Mouse (Mus musculus) gastrocnemius, adult 2 months (tissue): ENCODE measurements around the gene Neb. TPM values are rescaled to one million over a fixed set of nuclear protein-coding genes. Genes with fewer than 3 reads are reported as not detected.

ENCODE experiments used
- DNase-seq: peaks from one replicate; pipeline ENCODE4 v3.0.0; 2022
- H3K27ac ChIP-seq: fragments of 200-600 bp; 2 replicates; pipeline ENCODE4 v1.8.1; 2022; ENCODE audit warnings: mild to moderate bottlenecking
- H3K4me3 ChIP-seq: fragments of 200-600 bp; 2 replicates; pipeline ENCODE4 v1.8.1; 2022; ENCODE audit warnings: mild to moderate bottlenecking, moderate library complexity
- CTCF ChIP-seq: fragments of 200-600 bp; IDR thresholded peaks from 2 replicates; pipeline ENCODE4 v1.8.1; 2022; ENCODE audit warnings: antibody characterized with exemption, mild to moderate bottlenecking, moderate library complexity
- intact Hi-C: fragments of 180-260 bp; cut with DNase I; formaldehyde crosslinking; loops from one replicate; pipeline ENCODE4 v1.15.1; 2025
- long read RNA-seq, 2 experiments: library from polyadenylated mRNA; stranded (forward); transcript quantifications; one replicate each; pipeline ENCODE4 v2.0.0; 2021
- total RNA-seq, 2 experiments: library from RNA; stranded (reverse); gene quantifications; 2 replicates each; pipeline ENCODE4 v1.2.3; 2021

Neb gene
- total RNA-seq, result 1,000 to 10,000 TPM; 5,559 to 6,662 TPM
- long read RNA-seq, experiment 1, partial matches to known transcripts, result 150 of 225 reads
- long read RNA-seq, experiment 1, other reads (novel, unspliced or antisense), result 75 of 225 reads
- long read RNA-seq, experiment 2, partial matches to known transcripts, result 198 of 274 reads
- long read RNA-seq, experiment 2, other reads (novel, unspliced or antisense), result 72 of 274 reads

- intact Hi-C loops, result no loop called here
- peak within 1 kb of the TSS; percentile 9; the same call in 1 of the 2 replicates for H3K4me3 ChIP-seq
- no peak for DNase-seq
- no peak within 1 kb of the TSS for H3K27ac ChIP-seq
- TF ChIP-seq CTCF, result no peak
Observed at GRCm38 (mm10) chr2:52378448-52378804, at the start of gene Neb. Gene Neb, minus strand, starts transcription at chr2:52378474.

- DNase-seq, result no peak
- no peak overlapping the region for H3K27ac ChIP-seq
- TF ChIP-seq CTCF, result no peak
- intact Hi-C loops, result loop anchor here (5.0 kb wide), 1 partner anchor 165 kb away; no protein-coding TSS in a partner anchor
- H3K4me3 ChIP-seq, result no peak overlapping the region
Observed at GRCm38 (mm10) chr2:52427383-52427782, 49.1 kb upstream of the Neb start.

DNA sequence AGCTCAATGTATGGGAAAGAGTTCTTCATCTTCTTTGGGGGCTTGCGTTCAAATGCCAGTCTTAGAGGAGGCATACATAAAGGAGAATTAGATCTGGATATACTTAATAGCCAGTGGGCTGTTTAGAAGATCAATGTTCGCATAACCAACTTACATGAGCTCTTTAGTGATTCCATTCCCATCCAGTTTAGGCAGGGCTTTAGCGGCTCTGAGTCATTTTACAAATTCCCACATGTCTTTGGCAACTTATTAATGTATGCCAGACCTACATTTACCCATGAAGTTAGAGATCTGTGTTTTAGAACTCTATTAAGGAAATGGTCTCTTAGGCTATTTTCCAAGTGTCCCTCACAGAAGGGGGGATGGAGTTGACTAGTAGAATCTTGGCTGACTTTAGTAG is 47.8 kb upstream of the Neb start:
- intact Hi-C loops, result loop anchor here (5.0 kb wide), 1 partner anchor 166 kb away; no protein-coding TSS in a partner anchor

DNA sequence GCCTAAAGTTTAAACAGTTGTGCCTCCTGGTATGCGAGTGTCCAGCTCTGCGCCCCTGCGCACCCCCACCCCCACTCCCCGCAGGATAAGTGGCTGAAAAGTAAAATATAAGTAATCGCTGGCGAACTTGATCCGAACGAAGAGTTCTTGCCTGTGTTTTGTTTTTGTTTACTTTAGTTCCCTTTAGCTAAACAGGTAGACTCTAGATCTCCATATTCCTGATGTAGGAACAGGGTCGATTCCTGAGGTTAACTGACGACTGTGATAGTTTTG is 47.2 kb upstream of the Neb start:
- intact Hi-C loops, result loop anchor here (5.0 kb wide), 1 partner anchor 167 kb away; no protein-coding TSS in a partner anchor
- TF ChIP-seq CTCF, result no peak

More for the DNA sequence above, 47.8 kb upstream of the Neb start:
- H3K4me3 ChIP-seq, result peak overlapping the region; percentile 100
- no peak for DNase-seq
- no peak for TF ChIP-seq CTCF
- H3K27ac ChIP-seq, result peak overlapping the region; percentile 95; the same call in 1 of the 2 replicates

GRCm38 (mm10) chr2:52424747-52425522 is 46.7 kb upstream of the Neb start, which contains the start of gene Arl5a:
Gene Arl5a, minus strand, starts transcription at chr2:52424901.
- intact Hi-C loops, result loop anchor here (5.0 kb wide), 1 partner anchor 167 kb away; no protein-coding TSS in a partner anchor
- H3K27ac ChIP-seq, result peak within 1 kb of the TSS; percentile 95

More for the DNA sequence above, 47.2 kb upstream of the Neb start:
- peak overlapping the region; percentile 100 for H3K4me3 ChIP-seq
- H3K27ac ChIP-seq, result peak overlapping the region; percentile 95
- no peak for DNase-seq

DNA sequence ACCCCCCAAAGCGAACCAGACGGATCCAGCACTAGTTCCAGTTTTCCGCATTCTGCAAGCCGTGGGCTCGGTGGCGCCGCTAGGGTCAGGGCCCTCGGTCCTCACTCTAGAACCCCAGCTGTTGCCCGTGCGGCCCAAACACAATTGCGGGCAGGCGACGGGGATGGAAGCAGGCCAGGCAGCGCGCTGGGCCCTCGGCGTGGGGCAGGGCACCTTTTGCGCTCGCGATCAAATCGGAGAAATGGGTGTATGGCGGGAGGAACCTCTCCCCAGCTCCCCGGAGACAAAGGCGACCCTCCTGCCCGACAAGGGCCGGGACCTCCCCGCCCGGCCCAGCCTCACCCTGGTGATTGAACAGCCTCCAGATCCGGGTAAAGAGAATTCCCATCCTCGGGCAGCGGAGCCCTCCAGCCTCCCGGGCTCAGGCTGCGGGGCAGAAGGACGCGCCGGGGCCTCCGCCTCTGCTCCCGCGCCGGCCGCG is 46.0 kb upstream of the Neb start:
- no peak; the same call in 1 of the 2 replicates for TF ChIP-seq CTCF
- Histone ChIP-seq H3K4me3 (peak overlapping the region; percentile 100), H3K27ac (peak overlapping the region; percentile 95)
- peak; percentile 75 for DNase-seq
- intact Hi-C loops, result no loop called here

More at GRCm38 (mm10) chr2:52424747-52425522, 46.7 kb upstream of the Neb start, which contains the start of gene Arl5a:
- peak; percentile 98 for DNase-seq
- peak within 1 kb of the TSS; percentile 100 for H3K4me3 ChIP-seq
- no peak for TF ChIP-seq CTCF

DNA sequence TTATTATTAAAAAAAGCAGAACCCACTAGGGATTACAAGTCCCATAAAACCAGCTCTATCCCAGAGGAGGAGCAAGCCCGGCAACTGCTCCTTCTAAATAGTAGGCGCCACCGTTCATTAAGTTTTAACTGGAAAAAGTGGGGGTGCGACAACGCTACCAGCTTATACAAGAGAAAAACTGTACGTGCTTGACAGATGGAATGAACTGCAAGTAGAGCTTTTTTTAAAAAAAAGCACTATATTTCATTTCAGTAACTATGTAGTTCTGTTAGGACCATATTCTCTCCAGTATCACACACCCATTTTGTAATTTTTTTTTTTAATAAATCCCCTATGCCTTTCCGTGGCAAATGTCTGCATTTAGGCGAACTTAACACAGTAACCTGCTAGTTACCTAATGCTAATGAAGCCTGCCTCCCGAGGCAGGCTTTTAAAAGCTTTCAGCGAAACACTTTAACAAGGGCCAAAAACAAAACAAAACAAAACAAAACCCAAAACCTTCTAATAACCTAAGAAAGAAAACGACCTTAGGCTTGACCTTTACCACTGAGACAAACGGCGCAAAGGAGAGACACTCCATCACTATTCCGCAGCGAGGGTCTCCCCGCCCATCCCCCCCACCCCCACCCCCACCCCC is 45.5 kb upstream of the Neb start:
- Histone ChIP-seq H3K4me3 (peak overlapping the region; percentile 100), H3K27ac (peak overlapping the region; percentile 95)
- no peak for TF ChIP-seq CTCF
- DNase-seq, result no peak
- intact Hi-C loops, result no loop called here

DNA sequence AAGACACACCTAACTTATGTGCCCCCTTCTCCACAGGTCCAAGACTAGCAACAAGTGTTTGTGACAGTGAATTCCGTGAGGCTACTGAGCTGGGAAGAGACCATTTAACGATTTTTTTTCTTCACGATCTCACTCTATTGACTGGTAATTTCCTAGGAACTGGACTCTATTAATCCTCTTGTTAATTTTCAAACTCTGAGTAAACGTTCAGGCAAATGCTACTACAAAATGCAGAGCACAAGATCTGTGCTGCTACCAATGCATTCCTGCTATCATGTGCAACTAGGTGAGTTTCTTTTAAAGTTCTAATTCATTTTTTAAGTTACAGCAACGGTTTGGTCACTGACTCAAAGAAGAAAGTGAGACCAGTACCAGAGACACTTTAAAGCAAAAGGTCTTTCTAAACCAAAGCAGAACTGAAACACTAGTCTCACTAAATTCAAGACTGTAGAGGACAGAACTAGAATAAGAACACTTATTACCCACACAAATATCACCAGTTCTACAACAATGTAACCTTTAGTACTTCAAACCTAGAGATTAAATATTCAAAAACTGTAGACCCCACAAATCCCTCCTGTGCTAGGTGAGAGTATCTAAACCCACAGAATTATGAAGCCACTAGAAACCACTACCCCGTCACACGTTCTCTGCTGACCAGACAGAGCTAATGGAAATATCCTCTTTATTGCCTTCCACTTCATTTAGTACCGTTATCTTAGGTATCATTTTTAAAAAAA is 44.8 kb upstream of the Neb start:
- intact Hi-C loops, result no loop called here
- no peak for TF ChIP-seq CTCF
- Histone ChIP-seq H3K4me3 (peak overlapping the region; percentile 100), H3K27ac (peak overlapping the region; percentile 95)
- DNase-seq, result no peak

DNA sequence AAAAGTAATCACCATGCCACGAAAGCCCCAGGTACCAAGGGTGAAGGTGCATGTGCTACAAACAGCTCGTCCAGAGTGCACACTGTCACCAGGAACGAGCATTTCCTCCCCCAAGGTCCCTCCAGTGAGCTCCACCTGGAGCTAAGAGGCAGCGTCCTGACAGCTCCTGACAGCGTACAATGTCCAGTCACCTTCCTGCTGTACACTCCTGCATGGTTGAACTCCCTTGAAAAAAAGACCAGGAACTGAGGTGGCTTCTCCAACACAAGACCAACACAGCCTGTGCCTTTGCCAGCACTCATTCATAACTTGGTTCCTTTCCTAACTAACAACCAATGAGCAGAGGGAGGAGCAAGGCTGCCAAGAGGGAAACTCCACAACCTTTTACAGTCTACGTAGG is 42.9 kb upstream of the Neb start:
- H3K4me3 ChIP-seq, result no peak overlapping the region; the same call in 1 of the 2 replicates
- no peak for TF ChIP-seq CTCF
- intact Hi-C loops, result no loop called here
- H3K27ac ChIP-seq, result peak overlapping the region; percentile 28
- DNase-seq, result no peak

GRCm38 (mm10) chr2:52420001-52420710 is 41.9 kb upstream of the Neb start:
- peak overlapping the region; percentile 8; the same call in 1 of the 2 replicates for H3K27ac ChIP-seq
- intact Hi-C loops, result no loop called here
- DNase-seq, result no peak

DNA sequence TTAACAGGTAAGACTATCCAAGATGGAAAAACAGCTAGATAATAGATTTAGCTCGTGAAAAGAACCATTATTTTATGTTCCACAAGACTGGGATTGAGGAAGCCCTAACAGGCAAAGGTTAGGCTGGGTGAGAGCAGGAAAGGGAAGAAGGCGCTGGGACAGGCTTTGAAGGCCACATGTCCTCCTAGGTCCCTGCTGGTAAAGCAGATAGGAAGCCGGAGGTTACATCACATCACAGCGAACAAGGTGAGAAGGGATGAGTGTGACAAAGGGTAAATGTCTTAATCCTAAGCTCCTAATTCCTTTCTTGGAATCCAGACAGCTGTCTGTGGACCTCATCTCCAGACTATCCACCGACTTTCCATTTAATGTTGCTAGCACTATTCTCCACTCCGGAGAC is 41.0 kb upstream of the Neb start:
- no peak overlapping the region for H3K4me3 ChIP-seq
- DNase-seq, result no peak
- TF ChIP-seq CTCF, result no peak
- no peak overlapping the region for H3K27ac ChIP-seq
- intact Hi-C loops, result no loop called here

More at GRCm38 (mm10) chr2:52420001-52420710, 41.9 kb upstream of the Neb start:
- no peak overlapping the region for H3K4me3 ChIP-seq
- TF ChIP-seq CTCF, result no peak

- H3K27ac ChIP-seq, result no peak overlapping the region; the same call in 1 of the 2 replicates
- TF ChIP-seq CTCF, result no peak
- DNase-seq, result no peak
- no peak overlapping the region for H3K4me3 ChIP-seq
- intact Hi-C loops, result no loop called here
Observed at GRCm38 (mm10) chr2:52412524-52413037, 34.3 kb upstream of the Neb start.
